Mouse (Mus musculus) bone marrow, adult 2 months (tissue): Measurements from ENCODE around the gene Mast3.

Experiments used
- CTCF ChIP-seq: fragments of 200-500 bp; IDR thresholded peaks from 2 replicates; pipeline ENCODE4 v1.5.1; 2011; ENCODE audit warnings: low read length, control low read depth; ENCODE audit not compliant: control insufficient read depth, insufficient read depth
- POLR2A ChIP-seq: fragments of 200-500 bp; IDR thresholded peaks from 2 replicates; pipeline ENCODE4 v1.6.1; 2011; ENCODE audit warnings: low read depth, mild to moderate bottlenecking, control low read depth, low read length, borderline replicate concordance; ENCODE audit not compliant: control insufficient read depth

DNA sequence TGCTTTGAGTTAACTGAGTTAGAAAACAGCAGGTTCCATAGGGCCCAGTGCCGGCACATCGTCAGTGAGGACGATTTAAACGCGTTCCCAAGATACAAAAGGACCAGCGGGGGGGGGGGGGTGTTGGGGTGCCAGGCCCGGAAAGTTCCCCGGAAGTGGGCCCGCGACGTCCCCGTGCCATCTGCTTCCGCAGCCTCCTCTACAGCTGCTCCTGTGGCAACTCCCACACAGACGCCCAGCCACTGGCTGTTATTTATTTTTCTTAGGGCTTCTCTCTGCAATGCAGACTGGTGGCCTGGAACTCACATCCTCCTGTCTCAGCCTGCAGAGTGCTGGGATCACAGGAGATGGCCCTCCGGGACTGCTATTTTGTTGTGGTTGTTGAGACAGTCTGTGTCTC is 3.7 kb downstream of the Mast3 start:
- no peak for TF ChIP-seq CTCF
- TF ChIP-seq POLR2A, result no peak
